Mouse (Mus musculus) midbrain, embryonic 14.5 days (tissue): ENCODE measurements around the gene Pramef6. TPM values are rescaled to one million over a fixed set of nuclear protein-coding genes. Genes with fewer than 3 reads are reported as not detected.
"Not testable (repeated sequence)": the region's sequence is repeated elsewhere in the genome, so short reads cannot be mapped to it uniquely, and the experiment has no call there.

ENCODE experiments used
- ATAC-seq: fragments of 200-750 bp; cut with Nextera tagmentation; 2 replicates; pipeline ENCODE4 v1.8.0; 2017; ENCODE audit warnings: moderate number of reproducible peaks, moderate library complexity; ENCODE audit not compliant: low FRiP score, low TSS enrichment
- DNase-seq: peaks from one replicate; pipeline ENCODE4 v3.0.0-alpha.2; 2015
- H3K27ac ChIP-seq: fragments of 300-500 bp; sonication (generic); replicated peaks from 2 replicates; pipeline ENCODE4 v1.5.1; 2014; ENCODE audit warnings: mild to moderate bottlenecking, low read depth, low read length, moderate library complexity
- H3K27me3 ChIP-seq: fragments of 300-500 bp; sonication (generic); 2 replicates; pipeline ENCODE4 v1.6.1; 2014; ENCODE audit warnings: low read length, control low read depth, mixed read lengths; ENCODE audit not compliant: control insufficient read depth, insufficient read depth
- H3K36me3 ChIP-seq: fragments of 300-500 bp; sonication (generic); 2 replicates; pipeline ENCODE4 v1.6.1; 2014; ENCODE audit warnings: low read length, control low read depth; ENCODE audit not compliant: control insufficient read depth, insufficient read depth
- H3K4me1 ChIP-seq: fragments of 300-500 bp; sonication (generic); 2 replicates; pipeline ENCODE4 v1.6.1; 2014; ENCODE audit warnings: mild to moderate bottlenecking, antibody characterized with exemption, low read length, control low read depth; ENCODE audit not compliant: control insufficient read depth, insufficient read depth
- H3K4me2 ChIP-seq: fragments of 300-500 bp; sonication (generic); 2 replicates; pipeline ENCODE4 v1.6.1; 2014; ENCODE audit warnings: mild to moderate bottlenecking, low read length, moderate library complexity
- H3K4me3 ChIP-seq: fragments of 300-500 bp; sonication (generic); replicated peaks from 2 replicates; pipeline ENCODE4 v1.5.1; 2014; ENCODE audit warnings: low read depth, low read length
- H3K9ac ChIP-seq: fragments of 300-500 bp; sonication (generic); replicated peaks from 2 replicates; pipeline ENCODE4 v1.6.1; 2014; ENCODE audit warnings: mild to moderate bottlenecking, low read length, moderate library complexity
- H3K9me3 ChIP-seq: fragments of 300-500 bp; sonication (generic); 2 replicates; pipeline ENCODE4 v1.6.1; 2016; ENCODE audit warnings: low read length, control low read depth, mixed read lengths; ENCODE audit not compliant: control insufficient read depth
- WGBS: fragments of 180-500 bp; shearing (Covaris S2); extraction: QIAGEN DNeasy Blood & Tissue Kit; methylation state at CpG from one replicate; pipeline ENCODE4 v1.1.7; 2014; 5-methylcytosine and 5-hydroxymethylcytosine counted together
- polyA plus RNA-seq: library from polyadenylated mRNA; unstranded; fragments of >200 nt; fragmentation: Nextera tagmentation; extraction: Ambion mirVana; gene quantifications from 2 replicates; pipeline ENCODE4 v1.2.1, GENCODE M21; 2014

Gene Pramef6
- polyA plus RNA-seq: not detected in 2 replicates

DNA sequence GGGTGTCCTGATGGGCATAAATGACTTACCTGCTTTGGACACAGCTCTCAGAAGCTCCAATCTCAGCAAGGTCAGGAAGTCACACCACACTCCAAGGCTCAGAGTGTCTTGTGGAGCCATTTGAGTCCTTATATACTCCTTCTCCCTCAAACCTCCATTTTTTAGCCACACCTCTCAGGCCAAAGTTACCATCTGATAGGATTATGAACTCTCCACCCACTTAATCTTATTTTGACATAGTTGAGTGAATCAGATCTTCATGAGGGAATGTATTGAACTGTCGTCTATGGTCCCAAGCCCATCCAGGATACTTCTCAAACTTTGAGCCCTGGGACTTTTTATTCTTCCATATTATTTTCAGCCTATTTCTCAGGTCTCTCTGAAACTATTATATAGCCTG is at the start of gene Pramef6:
Pramef6 (minus strand) TSS at position 101 of the 400 bp plus-strand sequence.
- not testable (repeated sequence) for ATAC-seq, DNase-seq, H3K27ac ChIP-seq, H3K4me2 ChIP-seq, H3K27me3 ChIP-seq, H3K9ac ChIP-seq, H3K9me3 ChIP-seq, H3K4me3 ChIP-seq, H3K4me1 ChIP-seq, H3K36me3 ChIP-seq
- WGBS: 83% methylated on average over 1 of the region's 1 CpGs

DNA sequence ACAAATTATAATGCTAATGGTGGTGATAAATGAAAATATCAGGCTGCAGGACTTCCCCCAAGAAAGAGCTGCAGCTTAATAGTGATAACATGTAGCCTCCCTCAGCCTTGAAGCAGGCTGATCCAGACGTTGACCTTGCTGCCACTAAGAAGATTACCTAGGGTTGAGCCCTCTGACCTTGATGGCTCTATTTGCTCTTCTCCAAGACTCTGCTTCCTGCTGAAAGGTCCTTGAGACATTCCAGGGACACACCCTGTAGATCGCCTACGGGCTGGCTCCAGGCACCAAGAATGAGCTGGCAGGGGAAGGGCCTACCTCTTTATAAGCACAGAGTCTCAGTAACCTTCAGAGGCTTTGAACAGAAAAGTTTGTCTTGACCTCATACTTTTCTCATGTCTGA is 5.8 kb downstream of the Pramef6 start:
- H3K4me2 ChIP-seq, H3K27me3 ChIP-seq, DNase-seq, H3K27ac ChIP-seq, H3K4me1 ChIP-seq, H3K9ac ChIP-seq, H3K4me3 ChIP-seq, H3K36me3 ChIP-seq, ATAC-seq: not testable (repeated sequence)
- WGBS: 88% methylated on average over 3 of the region's 3 CpGs
- H3K9me3 ChIP-seq: peaks cover 19% of the 10 kb centered on the region

DNA sequence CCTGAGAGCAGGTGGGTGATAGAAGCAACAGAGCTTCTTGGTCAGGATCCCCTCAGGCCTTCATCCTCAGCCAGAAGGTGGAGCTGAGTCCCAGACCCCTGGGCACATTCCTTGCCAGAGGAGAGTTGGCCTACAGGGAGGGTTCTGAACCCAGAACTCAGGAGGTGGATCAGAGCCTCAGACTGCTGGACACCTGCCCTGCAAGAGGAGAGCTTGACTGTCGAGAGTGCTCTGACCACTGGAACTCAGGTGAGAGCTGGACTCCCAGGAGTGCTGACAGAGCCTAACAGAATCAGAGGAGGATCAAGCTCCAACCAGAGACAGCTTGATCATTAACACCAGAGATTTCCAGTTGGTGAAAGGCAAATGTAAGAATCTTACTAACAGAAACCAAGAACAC is 17.8 kb downstream of the Pramef6 start:
- not testable (repeated sequence) for H3K27ac ChIP-seq, DNase-seq, H3K36me3 ChIP-seq, H3K27me3 ChIP-seq, H3K4me1 ChIP-seq, H3K9ac ChIP-seq, H3K4me3 ChIP-seq, ATAC-seq, H3K4me2 ChIP-seq
- H3K9me3 ChIP-seq: peaks cover 19% of the 10 kb centered on the region
- 78% methylated on average over 1 of the region's 1 CpGs for WGBS

DNA sequence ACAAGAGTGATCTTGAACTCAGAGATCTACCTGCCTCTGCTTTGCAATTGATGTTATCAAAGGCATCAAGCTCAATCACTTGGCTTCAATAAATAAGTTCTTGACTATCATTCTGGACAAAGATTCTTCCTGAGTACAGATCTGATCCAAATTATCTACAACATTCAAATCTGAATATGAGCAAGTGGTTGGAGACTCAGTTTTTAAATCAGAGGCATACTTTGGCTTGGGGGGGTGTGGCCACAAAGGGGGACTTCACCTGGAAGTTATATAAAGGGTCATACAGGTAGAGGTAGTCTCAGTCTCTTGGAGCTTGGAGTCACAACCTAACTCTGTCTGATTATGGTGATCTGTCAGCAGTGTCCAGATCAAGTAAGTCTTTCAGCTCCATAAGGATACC is 54.0 kb downstream of the Pramef6 start, which contains the start of gene Gm13103:
Gm13103 (plus strand) TSS at position 301 of the 400 bp plus-strand sequence.
- H3K9me3 ChIP-seq: peaks cover 12% of the 10 kb centered on the region
- H3K9ac ChIP-seq, H3K36me3 ChIP-seq, ATAC-seq, H3K27me3 ChIP-seq, DNase-seq, H3K4me3 ChIP-seq, H3K4me1 ChIP-seq, H3K27ac ChIP-seq, H3K4me2 ChIP-seq: not testable (repeated sequence)

Other genes with a start within 250 kb of the Pramef6 start
- gene Gm13088, start 243.1 kb downstream of the Pramef6 start, polyA plus RNA-seq: not detected in 2 replicates
- gene Gm13089, start 197.7 kb downstream of the Pramef6 start, polyA plus RNA-seq: not detected in 2 replicates
- not detected in 2 replicates for gene Gm13078, start 180.9 kb downstream of the Pramef6 start, polyA plus RNA-seq
- gene Gm13023, start 111.0 kb downstream of the Pramef6 start, polyA plus RNA-seq: not detected in 2 replicates
- gene Gm13084, start 84.3 kb downstream of the Pramef6 start, polyA plus RNA-seq: not detected in 2 replicates
- gene Gm13103, start 53.9 kb downstream of the Pramef6 start, polyA plus RNA-seq: not detected in 2 replicates
- gene Pramef25, start 50.6 kb upstream of the Pramef6 start, polyA plus RNA-seq: not detected in 2 replicates
- gene Gm13101, start 66.6 kb upstream of the Pramef6 start, polyA plus RNA-seq: not detected in 2 replicates
- gene Pramef17, start 94.0 kb upstream of the Pramef6 start, polyA plus RNA-seq: not detected in 2 replicates
- not detected in 2 replicates for gene Pramel4, start 158.7 kb upstream of the Pramef6 start, polyA plus RNA-seq
- gene Gm13102, start 206.1 kb upstream of the Pramef6 start, polyA plus RNA-seq: not detected in 2 replicates